Mouse (Mus musculus): ENCODE results near the gene Styk1.
A peak's percentile ranks its signal among the peaks of the same experiment; 100 is the strongest.
"Not testable (repeated sequence)": the region's sequence is repeated elsewhere in the genome, so short reads cannot be mapped to it uniquely, and the experiment has no call there.

Styk1 gene

DNA sequence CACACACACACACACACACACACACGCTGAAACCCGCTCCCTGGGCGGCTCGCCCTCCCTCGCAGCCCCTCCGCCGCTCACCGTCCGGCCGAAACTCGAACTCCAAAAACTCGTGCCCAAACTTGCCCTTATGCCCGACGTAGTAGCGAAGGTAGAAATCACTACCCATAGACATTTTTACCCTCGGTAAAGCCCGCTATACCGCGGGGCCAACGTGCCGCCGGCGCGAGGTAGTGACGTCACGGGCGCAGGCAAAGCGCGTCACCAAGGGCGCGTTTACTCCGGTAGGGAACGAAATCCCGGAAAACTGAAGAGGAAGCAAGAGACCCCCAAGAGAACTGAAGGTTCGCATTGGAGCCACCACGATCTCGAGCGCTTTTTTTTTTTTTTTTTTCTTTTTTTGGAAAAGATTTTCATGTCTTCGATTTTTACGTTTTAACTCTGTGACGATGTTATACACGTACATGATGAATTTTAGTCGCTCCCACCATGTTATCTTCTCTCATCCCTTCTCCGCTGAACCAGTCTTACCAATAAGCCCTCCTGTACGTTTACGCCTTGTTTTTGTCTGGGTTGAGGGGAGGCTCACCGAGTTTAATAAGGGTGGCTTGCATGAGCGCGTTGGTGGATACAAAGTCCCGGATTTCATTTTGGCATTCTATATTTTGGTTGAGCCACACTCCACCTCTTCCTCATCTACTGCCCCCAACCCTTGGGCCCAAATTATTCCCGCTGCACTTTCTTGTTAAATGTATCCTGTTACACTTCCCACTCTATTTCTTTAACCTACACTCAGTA lies 60.2 kb downstream of the Styk1 start, which contains the start of gene Magohb:
Gene Magohb, minus strand, starts transcription at position 254 of the 798 bp plus-strand sequence.
- DNase-seq (ENCODE audit: low read depth, low spot score), result peak; percentile 85

DNA sequence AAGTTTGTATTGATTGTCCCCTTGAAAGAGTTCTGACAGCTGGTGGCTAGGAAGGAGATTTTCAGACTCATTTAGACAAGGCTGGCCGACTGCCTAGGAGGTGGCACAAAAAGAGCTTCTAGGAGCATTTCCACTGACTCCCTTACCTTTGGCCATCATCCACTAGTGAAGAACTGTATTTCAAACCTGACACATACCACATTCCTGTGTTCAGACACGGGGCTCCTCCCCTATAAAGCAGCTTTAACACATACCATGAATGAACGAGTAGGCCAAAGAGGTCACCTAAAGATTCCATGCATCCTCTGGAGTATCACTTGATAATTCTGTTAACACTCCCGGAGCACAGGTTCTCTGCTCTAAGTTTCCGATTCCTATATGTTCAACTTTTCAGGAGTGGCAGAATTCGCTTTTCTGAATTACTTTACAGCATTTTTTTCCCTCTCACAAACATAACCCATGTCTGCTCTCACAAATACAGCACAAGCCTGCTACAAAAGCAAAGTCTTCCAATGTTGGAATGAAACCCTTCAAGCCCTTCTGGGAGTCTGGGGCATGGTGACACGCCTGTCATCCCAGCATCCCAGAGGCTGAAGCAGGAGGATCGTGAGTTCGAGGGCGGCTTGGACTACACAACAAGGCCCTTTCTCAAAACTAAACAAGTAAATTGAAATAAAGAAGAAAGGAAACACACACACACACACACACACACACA lies 61.0 kb downstream of the Styk1 start:
- DNase-seq (ENCODE audit: low read depth, low spot score), result peak; percentile 0

DNA sequence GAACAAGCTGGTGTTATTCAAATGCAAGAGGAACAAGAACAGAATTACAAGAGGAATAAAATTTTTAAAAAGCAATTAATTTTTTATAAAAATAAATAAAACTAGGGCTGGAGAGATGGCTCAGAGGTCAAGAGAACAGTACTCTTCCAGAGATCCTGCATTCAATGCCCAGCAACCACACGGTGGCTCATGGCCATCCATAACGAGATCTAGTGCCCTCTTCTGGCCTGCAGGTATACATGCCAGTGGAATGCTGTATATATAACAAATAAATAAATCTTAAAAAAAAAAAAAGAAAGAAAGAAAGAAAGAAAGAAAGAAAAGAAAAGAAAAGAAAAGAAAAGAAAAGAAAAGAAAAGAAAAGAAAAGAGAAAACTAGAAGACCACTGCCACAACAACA lies 63.0 kb downstream of the Styk1 start:
- DNase-seq (ENCODE audit: low read depth, low spot score), result peak; percentile 13

DNA sequence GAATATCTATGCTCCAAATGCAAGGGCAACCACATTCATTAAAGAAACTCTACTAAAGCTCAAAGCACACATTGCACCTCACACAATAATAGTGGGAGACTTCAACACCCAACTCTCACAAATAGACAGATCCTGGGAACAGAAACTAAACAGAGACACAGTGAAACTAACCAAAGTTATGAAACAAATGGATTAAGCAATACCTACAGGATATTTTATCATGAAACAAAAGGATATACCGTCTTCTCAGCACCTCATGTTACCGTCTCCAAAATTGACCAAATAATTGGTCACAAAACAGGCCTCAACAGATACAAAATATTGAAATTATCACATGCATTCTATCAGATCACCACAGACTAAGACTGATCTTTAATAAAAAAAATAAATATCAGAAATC lies 75.2 kb downstream of the Styk1 start:
- DNase-seq (ENCODE audit: low read depth, low spot score), result not testable (repeated sequence)

DNA sequence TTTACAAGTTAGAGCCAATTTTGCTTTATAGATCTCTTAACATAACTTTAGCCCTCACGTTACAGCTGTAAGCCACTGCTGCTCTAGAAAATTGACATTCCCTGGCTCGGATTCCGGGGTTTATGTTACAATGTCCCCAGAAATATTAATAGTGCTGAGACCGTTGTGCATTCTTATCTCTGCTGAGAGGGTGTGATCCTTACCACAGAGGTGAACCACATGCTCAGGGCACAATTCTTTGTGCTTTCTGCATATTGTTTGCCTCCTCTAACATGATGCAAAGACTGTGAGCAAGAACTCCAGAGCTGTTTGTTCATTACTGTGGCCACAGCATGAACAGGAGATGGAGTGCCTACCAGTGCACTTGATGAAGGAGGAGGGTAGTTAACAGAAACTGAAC lies 76.7 kb downstream of the Styk1 start:
- no peak for DNase-seq (ENCODE audit: low read depth, low spot score)

DNA sequence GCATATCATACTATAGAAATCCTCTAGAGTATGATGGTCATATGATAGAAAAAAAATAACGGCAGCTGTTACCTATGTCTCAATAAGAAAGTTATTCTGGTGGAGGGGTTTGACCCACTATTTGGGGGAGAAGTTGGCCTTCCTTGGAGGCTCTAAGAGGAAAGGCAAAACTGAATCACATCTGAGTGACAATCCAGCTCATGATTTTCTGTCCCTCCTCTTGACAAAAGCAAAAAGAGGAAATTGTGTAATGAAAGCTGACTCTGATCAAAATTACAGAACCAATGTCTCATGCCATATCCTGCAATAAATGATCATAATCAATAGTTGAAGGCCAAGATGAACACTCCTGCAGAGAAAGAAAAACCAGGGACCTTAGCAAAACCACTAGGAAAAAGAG lies 81.1 kb downstream of the Styk1 start:
- no peak for DNase-seq (ENCODE audit: low read depth, low spot score)

DNA sequence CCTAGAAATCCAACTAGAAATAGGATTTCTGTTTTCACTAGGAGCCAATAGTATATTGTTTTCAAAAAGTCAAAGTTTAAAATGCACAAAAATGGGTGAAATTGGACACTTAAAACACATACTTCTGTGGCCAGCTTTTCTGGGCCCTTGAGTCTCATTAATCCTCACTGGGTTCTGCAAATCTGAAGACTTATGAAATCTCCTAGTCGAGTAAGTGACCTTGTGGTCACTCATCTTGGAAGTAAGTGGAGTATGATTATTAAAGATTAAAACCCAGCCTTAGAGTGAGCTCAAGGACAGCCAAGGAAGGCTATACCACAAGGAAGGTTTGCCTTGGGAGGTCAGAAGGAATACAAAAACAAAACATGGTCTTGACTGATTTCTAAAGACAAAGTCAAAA lies 83.1 kb downstream of the Styk1 start:
- no peak for DNase-seq (ENCODE audit: low read depth, low spot score)

DNA sequence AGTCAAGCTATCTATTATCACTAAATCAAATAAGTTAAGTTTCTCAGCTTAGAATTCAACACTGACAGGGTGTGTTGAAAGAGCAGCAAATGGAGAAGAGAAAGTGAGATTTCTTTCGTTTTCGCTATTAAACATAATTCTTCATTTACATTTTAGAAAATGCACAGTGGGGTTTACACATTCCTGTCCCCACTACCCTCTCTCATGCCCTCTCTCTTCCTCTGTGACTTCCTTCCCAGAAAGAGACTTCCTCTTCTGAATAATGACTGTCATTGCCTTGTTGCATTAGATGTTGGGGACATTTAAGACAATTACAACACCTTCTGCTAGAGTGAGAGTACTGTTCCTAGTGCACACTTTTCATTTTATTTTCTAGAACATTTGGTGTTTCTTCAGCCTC lies 83.8 kb downstream of the Styk1 start:
- DNase-seq (ENCODE audit: low read depth, low spot score), result no peak

DNA sequence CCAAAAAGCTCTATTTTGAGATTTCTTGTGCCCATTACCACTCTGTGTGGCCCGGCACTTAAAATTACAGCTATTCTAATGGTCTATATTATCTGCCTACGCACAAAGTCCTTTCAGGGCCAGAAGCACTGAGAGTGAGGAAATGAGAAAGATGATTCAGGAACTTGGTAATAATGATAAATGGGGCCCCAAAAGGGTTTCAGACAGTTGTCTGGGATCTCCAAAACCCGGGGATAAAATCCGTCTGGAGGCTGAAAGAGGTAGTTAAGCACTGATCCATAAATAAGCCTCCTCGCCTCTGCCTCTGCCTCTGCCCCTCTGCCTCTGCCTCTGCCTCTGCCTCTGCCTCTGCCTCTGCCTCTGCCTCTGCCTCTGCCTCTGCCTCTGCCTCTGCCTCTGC lies 89.2 kb downstream of the Styk1 start:
- DNase-seq (ENCODE audit: low read depth, low spot score), result no peak

DNA sequence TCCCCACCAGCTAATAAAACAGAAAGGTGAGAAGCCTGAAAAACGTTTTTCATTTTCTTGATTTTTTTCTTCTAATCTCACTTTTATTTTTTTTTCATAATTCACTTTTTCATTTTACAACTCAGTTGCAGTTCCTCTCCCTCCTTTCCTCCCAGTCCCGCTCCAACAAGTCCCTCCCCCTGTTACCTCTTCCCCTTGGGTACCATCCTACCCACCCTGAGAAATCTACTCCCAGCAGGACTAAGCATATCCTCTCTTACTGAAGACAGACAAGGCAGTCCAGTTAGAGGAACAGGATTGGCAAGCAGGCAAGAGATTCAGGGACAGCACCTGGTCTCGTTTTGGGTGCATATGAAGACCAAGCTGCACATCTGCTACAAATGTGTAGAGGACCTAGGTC lies 90.6 kb downstream of the Styk1 start:
- no peak for DNase-seq (ENCODE audit: low read depth, low spot score)

DNA sequence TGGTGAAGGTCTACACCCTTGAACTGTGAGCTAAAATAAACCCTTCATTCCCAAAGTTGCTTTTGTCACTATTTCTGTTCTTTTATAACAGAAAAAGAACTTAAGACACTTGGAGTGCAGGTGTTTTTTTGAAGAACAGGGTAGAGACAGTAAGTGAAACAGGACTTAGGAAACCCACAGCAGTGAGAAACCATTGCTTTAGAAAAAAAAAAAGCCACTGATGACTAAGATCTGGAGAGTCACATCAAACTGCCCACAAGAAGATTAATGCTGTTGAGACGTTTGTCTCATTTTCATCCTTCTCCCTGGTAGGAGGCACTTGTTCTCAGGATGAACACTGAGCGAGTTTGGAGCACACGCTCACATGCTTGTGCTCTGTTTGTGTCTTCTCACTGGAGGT lies 91.4 kb downstream of the Styk1 start:
- DNase-seq (ENCODE audit: low read depth, low spot score), result no peak

Measured in forelimb bud, embryonic 11.5 days (tissue).